Mouse (Mus musculus) adrenal gland, postnatal 4 days (tissue): ENCODE measurements around the gene Tmem230. TPM values are rescaled to one million over a fixed set of nuclear protein-coding genes. Genes with fewer than 3 reads are reported as not detected.
"Not testable (repeated sequence)": the region's sequence is repeated elsewhere in the genome, so short reads cannot be mapped to it uniquely, and the experiment has no call there.

Experiments
- DNase-seq, 2 experiments: peaks; one replicate each; pipeline ENCODE4 v3.0.0; 2021 to 2022; ENCODE audit warnings: low spot score in 2 of 2, mixed read lengths in 2 of 2
- total RNA-seq, 2 experiments: library from RNA; stranded (reverse); gene quantifications; 2 replicates each; pipeline ENCODE4 v1.2.3; 2021

Tmem230 gene
- total RNA-seq, 2 experiments from 2014 or later, result 37.5 to 39.1 TPM

GRCm38 (mm10) chr2:132275527-132275926 lies 27.9 kb upstream of the Tmem230 start:
- DNase-seq, result no peak

- no peak for DNase-seq
These were observed 25.2 kb upstream of the Tmem230 start for GRCm38 (mm10) chr2:132272694-132273389.

- no peak for DNase-seq
These were observed 22.8 kb upstream of the Tmem230 start for GRCm38 (mm10) chr2:132270331-132270951.

GRCm38 (mm10) chr2:132269217-132269616 lies 21.6 kb upstream of the Tmem230 start:
- no peak for DNase-seq

GRCm38 (mm10) chr2:132266086-132266485 lies 18.5 kb upstream of the Tmem230 start:
- DNase-seq, result no peak

- DNase-seq, result no peak
These were observed 17.6 kb upstream of the Tmem230 start for GRCm38 (mm10) chr2:132265196-132265595.

- DNase-seq, result no peak
These were observed 16.7 kb upstream of the Tmem230 start for GRCm38 (mm10) chr2:132264266-132264710.

- no peak for DNase-seq
These were observed 16.0 kb upstream of the Tmem230 start for GRCm38 (mm10) chr2:132263421-132264265.

- DNase-seq, result peak; percentile 97 to 98
These were observed 15.3 kb upstream of the Tmem230 start, which contains the start of gene Cds2 for GRCm38 (mm10) chr2:132262879-132263398. TSS of gene Cds2 (plus strand) at chr2:132263148.

GRCm38 (mm10) chr2:132262175-132262574 lies 14.6 kb upstream of the Tmem230 start:
- no peak for DNase-seq

GRCm38 (mm10) chr2:132260601-132261000 lies 13.0 kb upstream of the Tmem230 start:
- DNase-seq, result no peak

- DNase-seq, result no peak
These were observed 9.9 kb upstream of the Tmem230 start for GRCm38 (mm10) chr2:132257350-132258068.

GRCm38 (mm10) chr2:132253603-132254002 lies 6.0 kb upstream of the Tmem230 start:
- DNase-seq, result no peak

- peak; percentile 84 to 93 for DNase-seq
These were observed 5.2 kb upstream of the Tmem230 start, which contains the start of gene Pcna for GRCm38 (mm10) chr2:132252542-132253528. TSS of gene Pcna (minus strand) at chr2:132253314.

- no peak for DNase-seq
These were observed 4.3 kb upstream of the Tmem230 start for GRCm38 (mm10) chr2:132251911-132252310.

GRCm38 (mm10) chr2:132243370-132243769 lies 4.2 kb downstream of the Tmem230 start:
- DNase-seq, result no peak

- DNase-seq, result peak; percentile 33 to 48
These were observed 7.2 kb downstream of the Tmem230 start for GRCm38 (mm10) chr2:132240457-132240856.

- DNase-seq, result not testable (repeated sequence)
These were observed 8.2 kb downstream of the Tmem230 start for GRCm38 (mm10) chr2:132239434-132239833.

- no peak for DNase-seq
These were observed 11.6 kb downstream of the Tmem230 start for GRCm38 (mm10) chr2:132235975-132236374.
